Mouse (Mus musculus): ENCODE data around the gene Caprin1. TPM values are rescaled to one million over a fixed set of nuclear protein-coding genes. Genes with fewer than 3 reads are reported as not detected.

Caprin1 gene
- polyA plus RNA-seq, 1 experiment from 2014 or later = 302 TPM

- no peaks in the 10 kb centered on the region for H3K4me1 ChIP-seq (replicated peaks; ENCODE audit: control insufficient read depth, insufficient read depth, low read length)
- WGBS = 79% methylated on average over 2 of the region's 2 CpGs
- no peak overlapping the region for H3K4me3 ChIP-seq (ENCODE audit: low read length)
- H3K36me3 ChIP-seq (ENCODE audit: control insufficient read depth, insufficient read depth, low read length) = peaks cover 16% of the 10 kb centered on the region
- no peaks in the 10 kb centered on the region for H3K27me3 ChIP-seq (ENCODE audit: control insufficient read depth, insufficient read depth, low read depth, low read length)
- no peak overlapping the region for H3K9ac ChIP-seq (ENCODE audit: low read length)
- no peak overlapping the region for H3K27ac ChIP-seq (ENCODE audit: low read length)
- ATAC-seq (ENCODE audit: low read depth) = no peak
- H3K9me3 ChIP-seq (ENCODE audit: control insufficient read depth, low read length) = no peaks in the 10 kb centered on the region
- H3K4me2 ChIP-seq (ENCODE audit: low read depth, low read length) = no peak overlapping the region
Observed at GRCm38 (mm10) chr2:103746761-103747160, 50.7 kb downstream of the Caprin1 start.

GRCm38 (mm10) chr2:103746096-103746495 lies 51.4 kb downstream of the Caprin1 start:
- H3K27me3 ChIP-seq (ENCODE audit: control insufficient read depth, insufficient read depth, low read depth, low read length) = no peaks in the 10 kb centered on the region
- H3K4me1 ChIP-seq (replicated peaks; ENCODE audit: control insufficient read depth, insufficient read depth, low read length) = no peaks in the 10 kb centered on the region
- H3K4me3 ChIP-seq (ENCODE audit: low read length) = no peak overlapping the region
- no peak overlapping the region for H3K9ac ChIP-seq (ENCODE audit: low read length)
- no peaks in the 10 kb centered on the region for H3K9me3 ChIP-seq (ENCODE audit: control insufficient read depth, low read length)
- ATAC-seq (ENCODE audit: low read depth) = no peak
- no peak overlapping the region for H3K4me2 ChIP-seq (ENCODE audit: low read depth, low read length)
- 79% methylated on average over 2 of the region's 2 CpGs for WGBS
- peaks cover 10% of the 10 kb centered on the region; the same call in 1 of the 2 replicates for H3K36me3 ChIP-seq (ENCODE audit: control insufficient read depth, insufficient read depth, low read length)
- H3K27ac ChIP-seq (ENCODE audit: low read length) = no peak overlapping the region

GRCm38 (mm10) chr2:103745481-103745880 lies 52.0 kb downstream of the Caprin1 start:
- Histone ChIP-seq H3K4me2 (ENCODE audit: low read depth, low read length) (no peak overlapping the region), H3K36me3 (ENCODE audit: control insufficient read depth, insufficient read depth, low read length) (peaks cover 10% of the 10 kb centered on the region; the same call in 1 of the 2 replicates), H3K4me1 (replicated peaks; ENCODE audit: control insufficient read depth, insufficient read depth, low read length) (no peaks in the 10 kb centered on the region), H3K27me3 (ENCODE audit: control insufficient read depth, insufficient read depth, low read depth, low read length) (no peaks in the 10 kb centered on the region), H3K27ac (ENCODE audit: low read length) (no peak overlapping the region), H3K9ac (ENCODE audit: low read length) (no peak overlapping the region), H3K4me3 (ENCODE audit: low read length) (no peak overlapping the region), H3K9me3 (ENCODE audit: control insufficient read depth, low read length) (no peaks in the 10 kb centered on the region)
- no peak for ATAC-seq (ENCODE audit: low read depth)
- WGBS = 88% methylated on average over 5 of the region's 5 CpGs

GRCm38 (mm10) chr2:103743988-103744387 lies 53.5 kb downstream of the Caprin1 start:
- Histone ChIP-seq H3K36me3 (ENCODE audit: control insufficient read depth, insufficient read depth, low read length) (peaks cover 10% of the 10 kb centered on the region; the same call in 1 of the 2 replicates), H3K27me3 (ENCODE audit: control insufficient read depth, insufficient read depth, low read depth, low read length) (no peaks in the 10 kb centered on the region), H3K9me3 (ENCODE audit: control insufficient read depth, low read length) (no peaks in the 10 kb centered on the region), H3K4me3 (ENCODE audit: low read length) (no peak overlapping the region), H3K4me1 (replicated peaks; ENCODE audit: control insufficient read depth, insufficient read depth, low read length) (no peaks in the 10 kb centered on the region), H3K4me2 (ENCODE audit: low read depth, low read length) (no peak overlapping the region), H3K9ac (ENCODE audit: low read length) (no peak overlapping the region), H3K27ac (ENCODE audit: low read length) (no peak overlapping the region)
- 83% methylated on average over 7 of the region's 7 CpGs for WGBS
- ATAC-seq (ENCODE audit: low read depth) = no peak

GRCm38 (mm10) chr2:103743536-103743935 lies 53.9 kb downstream of the Caprin1 start:
- no peak overlapping the region for H3K9ac ChIP-seq (ENCODE audit: low read length)
- H3K4me1 ChIP-seq (replicated peaks; ENCODE audit: control insufficient read depth, insufficient read depth, low read length) = no peaks in the 10 kb centered on the region
- H3K27ac ChIP-seq (ENCODE audit: low read length) = no peak overlapping the region
- peaks cover 10% of the 10 kb centered on the region; the same call in 1 of the 2 replicates for H3K36me3 ChIP-seq (ENCODE audit: control insufficient read depth, insufficient read depth, low read length)
- H3K27me3 ChIP-seq (ENCODE audit: control insufficient read depth, insufficient read depth, low read depth, low read length) = no peaks in the 10 kb centered on the region
- 94% methylated on average over 2 of the region's 2 CpGs for WGBS
- H3K4me2 ChIP-seq (ENCODE audit: low read depth, low read length) = no peak overlapping the region
- H3K9me3 ChIP-seq (ENCODE audit: control insufficient read depth, low read length) = no peaks in the 10 kb centered on the region
- ATAC-seq (ENCODE audit: low read depth) = no peak
- no peak overlapping the region for H3K4me3 ChIP-seq (ENCODE audit: low read length)

GRCm38 (mm10) chr2:103742821-103743220 lies 54.6 kb downstream of the Caprin1 start:
- Histone ChIP-seq H3K36me3 (ENCODE audit: control insufficient read depth, insufficient read depth, low read length) (peaks cover 9% of the 10 kb centered on the region; the same call in 1 of the 2 replicates), H3K27ac (ENCODE audit: low read length) (no peak overlapping the region), H3K4me2 (ENCODE audit: low read depth, low read length) (no peak overlapping the region), H3K4me1 (replicated peaks; ENCODE audit: control insufficient read depth, insufficient read depth, low read length) (no peaks in the 10 kb centered on the region), H3K4me3 (ENCODE audit: low read length) (no peak overlapping the region), H3K27me3 (ENCODE audit: control insufficient read depth, insufficient read depth, low read depth, low read length) (no peaks in the 10 kb centered on the region), H3K9me3 (ENCODE audit: control insufficient read depth, low read length) (no peaks in the 10 kb centered on the region), H3K9ac (ENCODE audit: low read length) (no peak overlapping the region)
- WGBS = 94% methylated on average over 6 of the region's 6 CpGs
- no peak for ATAC-seq (ENCODE audit: low read depth)

- Histone ChIP-seq H3K27ac (ENCODE audit: low read length) (no peak overlapping the region), H3K27me3 (ENCODE audit: control insufficient read depth, insufficient read depth, low read depth, low read length) (no peaks in the 10 kb centered on the region), H3K4me3 (ENCODE audit: low read length) (no peak overlapping the region), H3K9ac (ENCODE audit: low read length) (no peak overlapping the region), H3K9me3 (ENCODE audit: control insufficient read depth, low read length) (no peaks in the 10 kb centered on the region), H3K36me3 (ENCODE audit: control insufficient read depth, insufficient read depth, low read length) (peaks cover 27% of the 10 kb centered on the region), H3K4me1 (replicated peaks; ENCODE audit: control insufficient read depth, insufficient read depth, low read length) (no peaks in the 10 kb centered on the region), H3K4me2 (ENCODE audit: low read depth, low read length) (no peak overlapping the region)
- WGBS = 89% methylated on average over 6 of the region's 6 CpGs
- ATAC-seq (ENCODE audit: low read depth) = no peak
Observed at GRCm38 (mm10) chr2:103731423-103731822, 66.0 kb downstream of the Caprin1 start.

GRCm38 (mm10) chr2:103730999-103731398 lies 66.5 kb downstream of the Caprin1 start:
- Histone ChIP-seq H3K4me3 (ENCODE audit: low read length) (no peak overlapping the region), H3K9me3 (ENCODE audit: control insufficient read depth, low read length) (no peaks in the 10 kb centered on the region), H3K4me2 (ENCODE audit: low read depth, low read length) (no peak overlapping the region), H3K27ac (ENCODE audit: low read length) (no peak overlapping the region), H3K36me3 (ENCODE audit: control insufficient read depth, insufficient read depth, low read length) (peaks cover 26% of the 10 kb centered on the region), H3K27me3 (ENCODE audit: control insufficient read depth, insufficient read depth, low read depth, low read length) (no peaks in the 10 kb centered on the region), H3K9ac (ENCODE audit: low read length) (no peak overlapping the region), H3K4me1 (replicated peaks; ENCODE audit: control insufficient read depth, insufficient read depth, low read length) (no peaks in the 10 kb centered on the region)
- ATAC-seq (ENCODE audit: low read depth) = no peak
- 82% methylated on average over 8 of the region's 8 CpGs for WGBS

GRCm38 (mm10) chr2:103728027-103728540 lies 69.4 kb downstream of the Caprin1 start:
- Histone ChIP-seq H3K4me2 (ENCODE audit: low read depth, low read length) (no peak overlapping the region), H3K9ac (ENCODE audit: low read length) (no peak overlapping the region), H3K4me1 (replicated peaks; ENCODE audit: control insufficient read depth, insufficient read depth, low read length) (no peaks in the 10 kb centered on the region), H3K4me3 (ENCODE audit: low read length) (no peak overlapping the region), H3K27ac (ENCODE audit: low read length) (no peak overlapping the region), H3K36me3 (ENCODE audit: control insufficient read depth, insufficient read depth, low read length) (peaks cover 23% of the 10 kb centered on the region), H3K27me3 (ENCODE audit: control insufficient read depth, insufficient read depth, low read depth, low read length) (no peaks in the 10 kb centered on the region), H3K9me3 (ENCODE audit: control insufficient read depth, low read length) (no peaks in the 10 kb centered on the region)
- ATAC-seq (ENCODE audit: low read depth) = no peak
- 78% methylated on average over 12 of the region's 12 CpGs for WGBS

GRCm38 (mm10) chr2:103724521-103724920 lies 72.9 kb downstream of the Caprin1 start:
- H3K27ac ChIP-seq (ENCODE audit: low read length) = no peak overlapping the region
- no peak overlapping the region for H3K4me3 ChIP-seq (ENCODE audit: low read length)
- no peaks in the 10 kb centered on the region for H3K27me3 ChIP-seq (ENCODE audit: control insufficient read depth, insufficient read depth, low read depth, low read length)
- peaks cover 44% of the 10 kb centered on the region for H3K36me3 ChIP-seq (ENCODE audit: control insufficient read depth, insufficient read depth, low read length)
- H3K4me1 ChIP-seq (replicated peaks; ENCODE audit: control insufficient read depth, insufficient read depth, low read length) = no peaks in the 10 kb centered on the region
- WGBS = 71% methylated on average over 2 of the region's 2 CpGs
- H3K9me3 ChIP-seq (ENCODE audit: control insufficient read depth, low read length) = no peaks in the 10 kb centered on the region
- H3K4me2 ChIP-seq (ENCODE audit: low read depth, low read length) = no peak overlapping the region
- ATAC-seq (ENCODE audit: low read depth) = no peak
- H3K9ac ChIP-seq (ENCODE audit: low read length) = no peak overlapping the region

Data from lung, embryonic 16.5 days (tissue).